Mouse (Mus musculus): ENCODE results near the gene Nlgn1. TPM values are rescaled to one million over a fixed set of nuclear protein-coding genes. Genes with fewer than 3 reads are reported as not detected.

The Nlgn1 gene
- polyA plus RNA-seq, 1 experiment from 2014 or later, result 18.6 TPM

GRCm38 (mm10) chr3:26134839-26135651, 197.2 kb downstream of the Nlgn1 start:
- H3K4me1 ChIP-seq (replicated peaks), result peaks cover 10% of the 10 kb centered on the region
- ATAC-seq, result peak; percentile 40; the same call in 1 of the 2 replicates
- H3K27ac ChIP-seq, result peak overlapping the region; percentile 44; the same call in 1 of the 2 replicates
- no peaks in the 10 kb centered on the region for H3K27me3 ChIP-seq
- H3K9me3 ChIP-seq, result no peaks in the 10 kb centered on the region
- 11% methylated on average over 9 of the region's 9 CpGs for WGBS
- H3K4me2 ChIP-seq (replicated peaks), result peak overlapping the region; percentile 37
- H3K36me3 ChIP-seq, result peaks cover 8% of the 10 kb centered on the region
- H3K9ac ChIP-seq (replicated peaks), result no peak overlapping the region; the same call in 1 of the 2 replicates
- no peak overlapping the region for H3K4me3 ChIP-seq (replicated peaks)

GRCm38 (mm10) chr3:26130919-26131318, 201.3 kb downstream of the Nlgn1 start:
- no peak for ATAC-seq
- Histone ChIP-seq H3K4me2 (replicated peaks) (no peak overlapping the region), H3K27me3 (no peaks in the 10 kb centered on the region), H3K36me3 (peaks cover 8% of the 10 kb centered on the region), H3K4me3 (replicated peaks) (no peak overlapping the region), H3K9me3 (no peaks in the 10 kb centered on the region), H3K9ac (replicated peaks) (no peak overlapping the region), H3K27ac (no peak overlapping the region), H3K4me1 (replicated peaks) (peaks cover 10% of the 10 kb centered on the region)
- 75% methylated on average over 2 of the region's 2 CpGs for WGBS

GRCm38 (mm10) chr3:26129455-26129854, 202.8 kb downstream of the Nlgn1 start:
- H3K4me3 ChIP-seq (replicated peaks), result no peak overlapping the region
- no peak overlapping the region for H3K4me2 ChIP-seq (replicated peaks)
- H3K36me3 ChIP-seq, result peaks cover 8% of the 10 kb centered on the region
- no peak for ATAC-seq
- H3K4me1 ChIP-seq (replicated peaks), result no peaks in the 10 kb centered on the region
- WGBS, result 64% methylated on average over 6 of the region's 6 CpGs
- no peak overlapping the region for H3K27ac ChIP-seq
- no peak overlapping the region for H3K9ac ChIP-seq (replicated peaks)
- no peaks in the 10 kb centered on the region for H3K27me3 ChIP-seq
- no peaks in the 10 kb centered on the region for H3K9me3 ChIP-seq

- Histone ChIP-seq H3K27ac (no peak overlapping the region), H3K4me2 (replicated peaks) (no peak overlapping the region), H3K4me3 (replicated peaks) (no peak overlapping the region), H3K4me1 (replicated peaks) (no peaks in the 10 kb centered on the region), H3K27me3 (no peaks in the 10 kb centered on the region), H3K36me3 (no peaks in the 10 kb centered on the region), H3K9me3 (no peaks in the 10 kb centered on the region), H3K9ac (replicated peaks) (no peak overlapping the region)
- WGBS, result 89% methylated on average over 1 of the region's 1 CpGs
- no peak for ATAC-seq
Observed at GRCm38 (mm10) chr3:26117071-26117470, 215.2 kb downstream of the Nlgn1 start.

- 79% methylated on average over 7 of the region's 7 CpGs for WGBS
- Histone ChIP-seq H3K9ac (replicated peaks) (no peak overlapping the region), H3K9me3 (no peaks in the 10 kb centered on the region), H3K4me2 (replicated peaks) (no peak overlapping the region), H3K27me3 (no peaks in the 10 kb centered on the region), H3K4me3 (replicated peaks) (no peak overlapping the region), H3K4me1 (replicated peaks) (0 out of 2 replicates have a peak, but pooled peaks cover 3% of the 10 kb centered on the region), H3K27ac (no peak overlapping the region), H3K36me3 (no peaks in the 10 kb centered on the region)
- no peak for ATAC-seq
Observed at GRCm38 (mm10) chr3:26106361-26106760, 225.9 kb downstream of the Nlgn1 start.

GRCm38 (mm10) chr3:26105528-26105927, 226.7 kb downstream of the Nlgn1 start:
- Histone ChIP-seq H3K27ac (no peak overlapping the region), H3K9ac (replicated peaks) (no peak overlapping the region), H3K4me2 (replicated peaks) (no peak overlapping the region), H3K4me1 (replicated peaks) (0 out of 2 replicates have a peak, but pooled peaks cover 3% of the 10 kb centered on the region), H3K36me3 (no peaks in the 10 kb centered on the region), H3K9me3 (no peaks in the 10 kb centered on the region), H3K27me3 (no peaks in the 10 kb centered on the region), H3K4me3 (replicated peaks) (no peak overlapping the region)
- ATAC-seq, result no peak
- 53% methylated on average over 3 of the region's 3 CpGs for WGBS

- H3K27me3 ChIP-seq, result no peaks in the 10 kb centered on the region
- no peak overlapping the region for H3K4me2 ChIP-seq (replicated peaks)
- H3K36me3 ChIP-seq, result no peaks in the 10 kb centered on the region
- WGBS, result 85% methylated on average over 1 of the region's 1 CpGs
- 0 out of 2 replicates have a peak, but pooled peaks cover 3% of the 10 kb centered on the region for H3K4me1 ChIP-seq (replicated peaks)
- no peak overlapping the region for H3K4me3 ChIP-seq (replicated peaks)
- ATAC-seq, result no peak
- no peaks in the 10 kb centered on the region for H3K9me3 ChIP-seq
- H3K9ac ChIP-seq (replicated peaks), result no peak overlapping the region
- no peak overlapping the region for H3K27ac ChIP-seq
Observed at GRCm38 (mm10) chr3:26102271-26102670, 230.0 kb downstream of the Nlgn1 start.

GRCm38 (mm10) chr3:26095551-26095950, 236.7 kb downstream of the Nlgn1 start:
- no peak overlapping the region for H3K4me3 ChIP-seq (replicated peaks)
- H3K27me3 ChIP-seq, result no peaks in the 10 kb centered on the region
- H3K27ac ChIP-seq, result no peak overlapping the region

GRCm38 (mm10) chr3:26069366-26069765, 262.9 kb downstream of the Nlgn1 start:
- Histone ChIP-seq H3K9ac (replicated peaks) (no peak overlapping the region), H3K27me3 (no peaks in the 10 kb centered on the region), H3K27ac (no peak overlapping the region), H3K9me3 (no peaks in the 10 kb centered on the region), H3K4me2 (replicated peaks) (no peak overlapping the region), H3K4me1 (replicated peaks) (no peaks in the 10 kb centered on the region), H3K36me3 (no peaks in the 10 kb centered on the region), H3K4me3 (replicated peaks) (no peak overlapping the region)
- ATAC-seq, result no peak

More at GRCm38 (mm10) chr3:26095551-26095950, 236.7 kb downstream of the Nlgn1 start:
- Histone ChIP-seq H3K4me1 (replicated peaks) (no peaks in the 10 kb centered on the region), H3K9me3 (no peaks in the 10 kb centered on the region), H3K36me3 (no peaks in the 10 kb centered on the region), H3K9ac (replicated peaks) (no peak overlapping the region), H3K4me2 (replicated peaks) (no peak overlapping the region)
- ATAC-seq, result no peak

GRCm38 (mm10) chr3:26050769-26051168, 281.5 kb downstream of the Nlgn1 start:
- no peaks in the 10 kb centered on the region for H3K9me3 ChIP-seq
- H3K4me3 ChIP-seq (replicated peaks), result no peak overlapping the region
- no peaks in the 10 kb centered on the region for H3K27me3 ChIP-seq
- ATAC-seq, result no peak
- no peaks in the 10 kb centered on the region for H3K36me3 ChIP-seq
- WGBS, result 72% methylated on average over 4 of the region's 4 CpGs
- H3K27ac ChIP-seq, result no peak overlapping the region
- H3K9ac ChIP-seq (replicated peaks), result no peak overlapping the region
- H3K4me1 ChIP-seq (replicated peaks), result no peaks in the 10 kb centered on the region
- H3K4me2 ChIP-seq (replicated peaks), result no peak overlapping the region

GRCm38 (mm10) chr3:26042966-26043365, 289.3 kb downstream of the Nlgn1 start:
- Histone ChIP-seq H3K36me3 (no peaks in the 10 kb centered on the region), H3K9me3 (no peaks in the 10 kb centered on the region), H3K27me3 (no peaks in the 10 kb centered on the region), H3K27ac (no peak overlapping the region), H3K4me2 (replicated peaks) (no peak overlapping the region), H3K4me1 (replicated peaks) (peaks cover 5% of the 10 kb centered on the region; the same call in 1 of the 2 replicates), H3K9ac (replicated peaks) (no peak overlapping the region), H3K4me3 (replicated peaks) (no peak overlapping the region)
- no peak for ATAC-seq
- 49% methylated on average over 2 of the region's 2 CpGs for WGBS

- ATAC-seq, result no peak
- Histone ChIP-seq H3K27me3 (no peaks in the 10 kb centered on the region), H3K4me3 (replicated peaks) (no peak overlapping the region), H3K9ac (replicated peaks) (no peak overlapping the region), H3K4me2 (replicated peaks) (no peak overlapping the region), H3K4me1 (replicated peaks) (peaks cover 3% of the 10 kb centered on the region; the same call in 1 of the 2 replicates), H3K27ac (no peak overlapping the region), H3K36me3 (no peaks in the 10 kb centered on the region), H3K9me3 (no peaks in the 10 kb centered on the region)
- 88% methylated on average over 2 of the region's 2 CpGs for WGBS
Observed at GRCm38 (mm10) chr3:26039696-26040095, 292.6 kb downstream of the Nlgn1 start.
